Mouse (Mus musculus) liver, embryonic 16.5 days (tissue): ENCODE measurements around the gene Zbtb9. TPM values are rescaled to one million over a fixed set of nuclear protein-coding genes. Genes with fewer than 3 reads are reported as not detected.

Source experiments
- ATAC-seq: fragments of 200-750 bp; cut with Nextera tagmentation; 2 replicates; pipeline ENCODE4 v1.8.0; 2017; ENCODE audit warnings: low read depth, mild to moderate bottlenecking, moderate number of reproducible peaks, moderate library complexity
- H3K27ac ChIP-seq: fragments of 300-500 bp; sonication (generic); 2 replicates; pipeline ENCODE4 v1.5.1; 2014; ENCODE audit warnings: mild to moderate bottlenecking, low read length
- H3K27me3 ChIP-seq: fragments of 300-500 bp; sonication (generic); 2 replicates; pipeline ENCODE4 v1.6.1; 2014; ENCODE audit warnings: low read depth, low read length, mixed read lengths; ENCODE audit not compliant: control insufficient read depth, insufficient read depth
- H3K36me3 ChIP-seq: fragments of 300-500 bp; sonication (generic); 2 replicates; pipeline ENCODE4 v1.6.1; 2014; ENCODE audit warnings: mild to moderate bottlenecking; ENCODE audit not compliant: control insufficient read depth, insufficient read depth
- H3K4me1 ChIP-seq: fragments of 300-500 bp; sonication (generic); 2 replicates; pipeline ENCODE4 v1.6.1; 2014; ENCODE audit warnings: low read depth, low read length, mixed read lengths; ENCODE audit not compliant: control insufficient read depth
- H3K4me2 ChIP-seq: fragments of 300-500 bp; sonication (generic); 2 replicates; pipeline ENCODE4 v1.6.1; 2014; ENCODE audit warnings: low read depth, low read length, mixed read lengths
- H3K4me3 ChIP-seq: fragments of 300-500 bp; sonication (generic); 2 replicates; pipeline ENCODE4 v1.5.1; 2014; ENCODE audit warnings: low read depth, mild to moderate bottlenecking, low read length
- H3K9ac ChIP-seq: fragments of 300-500 bp; sonication (generic); 2 replicates; pipeline ENCODE4 v1.6.1; 2014; ENCODE audit warnings: low read depth, low read length
- H3K9me3 ChIP-seq: fragments of 300-500 bp; sonication (generic); replicated peaks from 2 replicates; pipeline ENCODE4 v1.6.1; 2016; ENCODE audit warnings: low read length; ENCODE audit not compliant: control insufficient read depth
- WGBS: fragments of 180-500 bp; shearing (Covaris S2); extraction: QIAGEN DNeasy Blood & Tissue Kit; methylation state at CpG from one replicate; pipeline ENCODE4 v1.1.7; 2014; ENCODE audit not compliant: insufficient replicate concordance; 5-methylcytosine and 5-hydroxymethylcytosine counted together
- polyA plus RNA-seq: library from polyadenylated mRNA; unstranded; fragments of >200 nt; fragmentation: Nextera tagmentation; extraction: Ambion mirVana; gene quantifications from 2 replicates; pipeline ENCODE4 v1.2.1, GENCODE M21; 2015

The Zbtb9 gene
- polyA plus RNA-seq, 1 experiment from 2014 or later = 5.0 TPM

GRCm38 (mm10) chr17:26997661-26998060, 24.7 kb downstream of the Zbtb9 start:
- no peak overlapping the region for H3K9ac ChIP-seq
- no peaks in the 10 kb centered on the region for H3K4me1 ChIP-seq

GRCm38 (mm10) chr17:26998283-26998682, 25.3 kb downstream of the Zbtb9 start:
- no peaks in the 10 kb centered on the region for H3K27me3 ChIP-seq
- ATAC-seq = no peak
- no peaks in the 10 kb centered on the region for H3K36me3 ChIP-seq
- no peaks in the 10 kb centered on the region for H3K4me1 ChIP-seq
- no peak overlapping the region for H3K4me3 ChIP-seq
- no peak overlapping the region for H3K27ac ChIP-seq
- H3K4me2 ChIP-seq = no peak overlapping the region
- no peak overlapping the region for H3K9ac ChIP-seq
- H3K9me3 ChIP-seq = no peaks in the 10 kb centered on the region
- 42% methylated on average over 15 of the region's 15 CpGs for WGBS

More at GRCm38 (mm10) chr17:26997661-26998060, 24.7 kb downstream of the Zbtb9 start:
- no peak overlapping the region for H3K4me2 ChIP-seq
- WGBS = 48% methylated on average over 4 of the region's 4 CpGs
- ATAC-seq = no peak
- no peak overlapping the region for H3K27ac ChIP-seq
- H3K9me3 ChIP-seq = no peaks in the 10 kb centered on the region
- H3K4me3 ChIP-seq = no peak overlapping the region
- no peaks in the 10 kb centered on the region for H3K27me3 ChIP-seq
- no peaks in the 10 kb centered on the region for H3K36me3 ChIP-seq

- Histone ChIP-seq H3K27ac (no peak overlapping the region), H3K9ac (no peak overlapping the region), H3K4me3 (no peak overlapping the region), H3K27me3 (no peaks in the 10 kb centered on the region), H3K4me1 (no peaks in the 10 kb centered on the region), H3K4me2 (no peak overlapping the region), H3K36me3 (no peaks in the 10 kb centered on the region), H3K9me3 (no peaks in the 10 kb centered on the region)
- ATAC-seq = no peak
- 64% methylated on average over 12 of the region's 12 CpGs for WGBS
Measured at GRCm38 (mm10) chr17:26999996-27000395, 27.0 kb downstream of the Zbtb9 start.

- Histone ChIP-seq H3K36me3 (no peaks in the 10 kb centered on the region), H3K4me2 (no peak overlapping the region), H3K4me1 (no peaks in the 10 kb centered on the region), H3K9me3 (no peaks in the 10 kb centered on the region), H3K27ac (no peak overlapping the region), H3K4me3 (no peak overlapping the region), H3K27me3 (no peaks in the 10 kb centered on the region), H3K9ac (no peak overlapping the region)
- ATAC-seq = no peak
- 64% methylated on average over 7 of the region's 7 CpGs for WGBS
Measured at GRCm38 (mm10) chr17:27001151-27001550, 28.2 kb downstream of the Zbtb9 start.

GRCm38 (mm10) chr17:27001889-27002288, 28.9 kb downstream of the Zbtb9 start:
- Histone ChIP-seq H3K36me3 (no peaks in the 10 kb centered on the region), H3K4me1 (no peaks in the 10 kb centered on the region), H3K27ac (no peak overlapping the region), H3K4me2 (no peak overlapping the region), H3K9me3 (no peaks in the 10 kb centered on the region), H3K4me3 (no peak overlapping the region), H3K9ac (no peak overlapping the region), H3K27me3 (no peaks in the 10 kb centered on the region)
- WGBS = 38% methylated on average over 6 of the region's 6 CpGs
- ATAC-seq = no peak

- Histone ChIP-seq H3K27ac (no peak overlapping the region), H3K27me3 (no peaks in the 10 kb centered on the region), H3K4me3 (no peak overlapping the region), H3K4me1 (no peaks in the 10 kb centered on the region), H3K9ac (no peak overlapping the region), H3K9me3 (no peaks in the 10 kb centered on the region), H3K36me3 (no peaks in the 10 kb centered on the region), H3K4me2 (no peak overlapping the region)
- no peak for ATAC-seq
- WGBS = 41% methylated on average over 9 of the region's 9 CpGs
Measured at GRCm38 (mm10) chr17:27004431-27004830, 31.5 kb downstream of the Zbtb9 start.

GRCm38 (mm10) chr17:27004903-27005485, 32.0 kb downstream of the Zbtb9 start:
- no peaks in the 10 kb centered on the region for H3K36me3 ChIP-seq

GRCm38 (mm10) chr17:27005644-27006043, 32.7 kb downstream of the Zbtb9 start:
- no peak for ATAC-seq
- 25% methylated on average over 11 of the region's 11 CpGs for WGBS

More at GRCm38 (mm10) chr17:27004903-27005485, 32.0 kb downstream of the Zbtb9 start:
- no peak for ATAC-seq
- H3K4me1 ChIP-seq = no peaks in the 10 kb centered on the region
- no peak overlapping the region for H3K9ac ChIP-seq
- no peak overlapping the region for H3K4me3 ChIP-seq
- WGBS = 50% methylated on average over 19 of the region's 19 CpGs
- H3K27me3 ChIP-seq = no peaks in the 10 kb centered on the region
- no peak overlapping the region for H3K27ac ChIP-seq
- no peaks in the 10 kb centered on the region for H3K9me3 ChIP-seq
- H3K4me2 ChIP-seq = no peak overlapping the region

GRCm38 (mm10) chr17:27008277-27008676, 35.3 kb downstream of the Zbtb9 start:
- no peaks in the 10 kb centered on the region for H3K36me3 ChIP-seq
- no peaks in the 10 kb centered on the region for H3K27me3 ChIP-seq
- no peak overlapping the region for H3K27ac ChIP-seq
- H3K9ac ChIP-seq = no peak overlapping the region
- H3K4me1 ChIP-seq = peaks cover 7% of the 10 kb centered on the region
- H3K4me2 ChIP-seq = no peak overlapping the region
- no peak overlapping the region for H3K4me3 ChIP-seq
- 23% methylated on average over 2 of the region's 2 CpGs for WGBS
- H3K9me3 ChIP-seq = no peaks in the 10 kb centered on the region
- no peak for ATAC-seq

More at GRCm38 (mm10) chr17:27005644-27006043, 32.7 kb downstream of the Zbtb9 start:
- Histone ChIP-seq H3K4me1 (no peaks in the 10 kb centered on the region), H3K4me3 (no peak overlapping the region), H3K36me3 (no peaks in the 10 kb centered on the region), H3K4me2 (no peak overlapping the region), H3K27ac (no peak overlapping the region), H3K27me3 (no peaks in the 10 kb centered on the region), H3K9me3 (no peaks in the 10 kb centered on the region), H3K9ac (no peak overlapping the region)
